Mouse (Mus musculus) mature B cell (primary cell): ENCODE results near the gene Fam170b.

ENCODE experiments used
- in situ Hi-C: fragments of 300-500 bp; cut with MboI; formaldehyde crosslinking; loops from 2 replicates; pipeline ENCODE4 v1.14.3; 2019

Fam170b gene

DNA sequence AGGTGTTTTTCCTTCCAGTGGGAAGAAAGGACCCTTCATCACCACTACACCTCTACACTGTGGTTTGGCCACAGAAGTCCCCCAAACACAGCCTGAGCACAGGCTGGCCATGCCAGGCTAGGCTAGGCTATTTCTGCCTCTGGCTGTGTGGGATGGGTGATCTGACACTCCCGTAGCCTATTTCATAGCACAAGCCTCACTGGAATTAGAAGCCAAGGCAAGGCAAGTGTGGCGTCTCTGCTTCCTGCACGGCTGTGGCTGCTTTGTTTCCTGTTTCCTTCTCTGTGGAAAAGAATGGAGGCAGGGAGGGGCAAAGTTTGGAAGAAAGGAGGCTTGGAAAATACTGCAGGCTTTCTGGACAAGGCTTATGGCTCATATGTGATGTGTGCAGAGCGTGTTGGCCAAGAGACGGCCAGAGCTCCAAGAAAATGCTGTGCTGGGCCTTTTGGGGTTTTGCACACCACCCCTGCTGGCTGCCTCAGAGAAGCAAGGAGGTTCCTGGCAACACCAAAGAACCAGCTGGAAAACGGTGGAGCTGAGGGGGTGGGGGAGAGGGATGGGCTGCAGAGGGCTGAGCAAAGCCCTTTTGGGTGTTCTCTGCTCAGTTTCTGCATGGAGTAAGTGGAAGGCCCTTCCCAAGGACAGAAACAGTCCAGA lies 5.6 kb upstream of the Fam170b start:
- in situ Hi-C loops = no loop called here

DNA sequence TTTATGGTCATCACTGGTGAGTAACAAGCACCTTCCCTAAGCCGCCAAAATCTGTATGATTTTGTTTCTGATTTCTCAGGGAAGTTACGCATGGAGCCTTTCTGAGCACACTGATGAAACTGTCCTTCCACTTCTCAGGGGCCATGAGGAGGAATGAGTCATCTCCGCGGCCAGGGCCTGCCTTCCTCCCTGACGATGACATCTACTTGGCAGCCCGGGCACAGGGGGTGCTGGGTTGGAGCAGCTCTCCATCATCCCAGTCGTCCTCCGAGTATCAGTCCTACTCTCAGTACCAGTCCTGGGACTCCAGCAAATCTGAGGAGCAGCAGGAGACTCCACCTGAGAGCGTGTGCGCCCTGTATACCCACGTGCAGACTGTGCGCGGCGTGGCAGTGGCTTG lies 1.4 kb downstream of the Fam170b start:
- in situ Hi-C loops = no loop called here

DNA sequence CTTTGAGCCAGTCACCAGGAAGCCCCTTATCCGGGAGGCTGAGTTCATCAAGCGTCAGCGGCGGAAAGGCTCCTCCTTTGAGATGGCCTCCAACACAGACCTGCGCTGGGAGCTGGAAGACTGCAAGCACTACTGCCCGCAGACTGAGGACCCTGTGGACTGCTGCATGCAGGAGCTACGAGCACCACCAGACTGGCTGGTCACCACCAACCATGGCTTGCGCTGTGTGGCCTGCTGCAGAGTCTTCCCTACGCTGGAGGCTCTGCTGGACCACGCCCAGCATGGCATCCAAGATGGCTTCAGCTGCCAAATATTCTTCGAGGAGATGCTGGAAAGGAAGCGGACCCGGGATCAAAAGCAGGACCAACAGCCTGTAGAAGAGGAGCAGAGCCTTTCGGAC lies 1.8 kb downstream of the Fam170b start:
- in situ Hi-C loops = no loop called here

DNA sequence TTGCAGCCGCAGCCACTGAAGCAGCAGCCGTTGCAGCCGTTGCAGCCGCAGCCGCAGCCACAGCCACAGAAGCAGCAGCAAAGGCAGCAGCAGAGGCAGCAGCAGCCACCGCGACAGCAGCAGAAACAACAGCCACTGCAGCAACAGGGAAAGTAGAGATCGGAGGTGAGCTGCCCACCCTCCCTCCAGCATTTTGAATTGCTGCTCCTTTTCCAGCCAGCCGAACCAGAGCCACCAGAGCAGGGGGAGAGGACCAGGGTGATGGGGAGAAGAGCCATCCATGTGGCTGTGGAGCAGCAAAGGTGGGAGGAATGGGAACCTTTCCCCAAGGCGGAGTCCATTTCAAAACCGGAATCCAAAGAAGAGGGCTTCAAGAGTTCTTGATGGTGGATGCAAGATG lies 2.4 kb downstream of the Fam170b start:
- in situ Hi-C loops = no loop called here

DNA sequence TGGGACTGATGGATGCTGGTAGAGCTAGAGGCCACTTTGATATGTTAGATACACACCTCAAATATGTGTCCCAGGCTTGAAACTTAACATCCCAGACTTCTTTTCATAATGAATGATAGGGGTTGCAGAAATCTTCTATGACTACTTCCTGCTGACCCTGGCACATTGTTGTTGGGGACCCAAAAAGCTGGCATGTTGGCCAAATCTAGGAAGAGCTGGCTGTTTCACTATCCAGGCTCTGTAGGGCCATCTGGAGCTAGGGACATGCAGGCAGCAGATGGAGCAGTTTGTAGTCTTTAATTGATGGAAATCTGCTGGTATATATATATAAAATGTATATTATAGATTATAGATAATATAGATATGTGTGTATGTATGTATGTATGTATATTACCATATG lies 8.3 kb downstream of the Fam170b start:
- in situ Hi-C loops = no loop called here

DNA sequence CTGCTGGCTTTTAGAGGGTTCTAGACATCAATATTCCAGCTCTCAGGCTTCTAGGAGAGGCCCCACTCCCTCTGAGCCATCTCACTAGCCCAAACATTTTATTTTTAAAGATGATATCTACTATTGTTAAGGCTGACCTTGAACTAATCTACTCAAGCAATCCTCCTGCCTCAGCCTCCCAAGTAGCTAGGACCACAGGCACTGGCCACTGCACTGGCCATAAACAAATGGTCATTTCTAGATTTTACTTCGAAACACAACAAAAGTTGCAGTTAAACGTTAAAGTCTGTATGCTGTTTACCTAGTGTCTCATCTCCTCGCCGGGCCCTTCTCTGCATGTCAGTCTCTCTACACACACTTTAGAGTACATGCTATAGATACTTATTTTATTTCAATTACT lies 20.3 kb downstream of the Fam170b start:
- in situ Hi-C loops = no loop called here

DNA sequence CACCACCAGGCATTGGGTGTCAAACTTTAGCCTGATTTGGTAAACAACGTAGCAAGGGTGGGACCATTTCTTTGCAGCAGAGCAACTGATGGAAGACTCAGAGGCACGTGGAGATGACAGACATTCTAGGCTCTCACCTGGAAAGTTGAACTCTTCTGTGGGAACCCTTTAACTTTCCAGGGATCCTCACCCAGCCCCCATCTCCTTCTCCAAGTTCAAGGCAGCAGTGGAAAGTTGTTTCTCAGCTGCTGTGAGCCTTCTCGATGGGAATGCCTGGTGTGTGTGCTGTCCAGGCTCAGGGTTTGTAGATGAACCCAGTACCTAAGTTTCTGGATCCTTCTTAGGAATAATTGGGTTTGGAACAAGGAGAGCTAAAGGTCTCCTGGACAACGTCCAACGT lies 22.5 kb downstream of the Fam170b start:
- in situ Hi-C loops = no loop called here

DNA sequence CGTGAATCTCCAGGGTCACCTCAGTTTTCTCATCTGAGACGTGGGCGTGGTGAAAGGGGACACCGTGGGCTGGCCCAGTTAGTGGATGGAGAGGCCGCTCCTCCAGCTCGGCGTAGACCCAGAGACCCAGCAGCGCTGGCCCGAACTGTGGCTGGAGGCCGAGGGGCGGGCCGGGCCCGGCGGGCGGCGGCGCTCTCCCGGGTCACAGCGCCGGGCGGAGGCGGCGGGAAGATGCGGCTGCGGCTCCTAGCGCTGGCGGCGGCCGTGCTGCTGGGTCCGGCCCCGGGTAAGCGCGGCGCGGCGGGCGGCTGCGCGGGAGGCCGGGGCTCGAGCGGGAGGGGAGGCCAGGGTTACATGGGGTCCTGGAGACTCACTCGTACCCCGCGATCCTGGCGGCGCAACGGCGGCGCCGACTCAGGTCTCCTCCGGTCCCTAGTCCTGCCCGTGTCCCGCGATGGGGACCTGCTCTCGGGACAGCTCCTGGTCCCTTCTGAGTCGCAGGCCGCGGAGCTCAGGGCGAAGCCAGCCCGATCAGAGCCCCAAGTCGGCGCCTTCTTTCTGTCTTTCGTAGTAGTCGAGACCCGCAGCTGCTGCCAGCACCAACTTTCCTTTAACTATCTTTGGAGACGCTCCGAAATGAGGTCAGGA lies 23.0 kb downstream of the Fam170b start, which contains the start of gene Vstm4:
Gene Vstm4 (plus strand): TSS at position 76 of the 648 bp plus-strand sequence.
- in situ Hi-C loops = no loop called here

DNA sequence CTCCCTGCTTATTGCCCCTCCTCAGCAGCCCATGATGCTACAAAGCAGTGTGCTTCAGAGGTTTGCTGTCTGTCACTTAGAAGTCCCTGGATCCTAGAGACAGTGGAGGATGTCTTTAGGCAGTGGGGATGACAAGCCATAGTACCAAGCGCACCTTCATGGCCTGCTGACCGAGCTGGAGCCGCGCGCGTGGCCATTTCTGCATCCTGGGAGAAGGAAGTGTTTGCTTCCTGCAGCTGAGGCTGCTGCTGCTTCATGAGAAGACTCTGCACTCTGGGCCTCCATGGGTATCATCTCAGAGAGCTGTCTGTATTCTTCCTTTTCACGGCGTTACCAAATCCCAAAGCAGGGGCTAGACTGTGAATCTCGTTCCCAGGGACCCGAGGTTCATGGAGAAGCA lies 24.6 kb downstream of the Fam170b start:
- in situ Hi-C loops = no loop called here

DNA sequence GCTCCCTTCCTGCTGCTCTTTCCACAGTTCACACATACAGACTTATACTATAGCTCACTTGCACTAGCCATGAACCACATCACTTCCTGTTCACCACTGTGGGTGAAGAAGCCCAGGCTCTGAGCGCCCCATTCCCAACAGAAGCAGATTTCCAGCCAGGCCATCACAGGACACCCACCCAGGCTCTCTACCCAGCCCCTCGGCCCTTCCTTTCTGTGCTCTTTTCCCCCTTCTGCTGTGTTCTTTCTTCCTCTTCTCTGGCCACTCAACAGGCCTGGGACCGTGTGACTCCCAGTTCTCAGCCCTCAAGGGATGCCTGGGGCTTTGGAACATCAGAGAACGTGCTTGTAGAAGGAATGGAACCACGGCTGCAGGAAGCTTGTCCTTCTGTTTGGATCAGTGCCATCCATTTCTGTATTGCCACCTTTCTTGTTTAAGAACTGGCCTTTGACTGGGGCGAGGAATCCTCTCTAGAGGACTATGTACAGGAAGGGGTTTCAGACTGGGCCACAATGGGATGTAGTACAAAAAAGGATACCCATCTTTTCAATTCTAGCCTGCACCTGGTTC lies 25.3 kb downstream of the Fam170b start:
- in situ Hi-C loops = no loop called here

DNA sequence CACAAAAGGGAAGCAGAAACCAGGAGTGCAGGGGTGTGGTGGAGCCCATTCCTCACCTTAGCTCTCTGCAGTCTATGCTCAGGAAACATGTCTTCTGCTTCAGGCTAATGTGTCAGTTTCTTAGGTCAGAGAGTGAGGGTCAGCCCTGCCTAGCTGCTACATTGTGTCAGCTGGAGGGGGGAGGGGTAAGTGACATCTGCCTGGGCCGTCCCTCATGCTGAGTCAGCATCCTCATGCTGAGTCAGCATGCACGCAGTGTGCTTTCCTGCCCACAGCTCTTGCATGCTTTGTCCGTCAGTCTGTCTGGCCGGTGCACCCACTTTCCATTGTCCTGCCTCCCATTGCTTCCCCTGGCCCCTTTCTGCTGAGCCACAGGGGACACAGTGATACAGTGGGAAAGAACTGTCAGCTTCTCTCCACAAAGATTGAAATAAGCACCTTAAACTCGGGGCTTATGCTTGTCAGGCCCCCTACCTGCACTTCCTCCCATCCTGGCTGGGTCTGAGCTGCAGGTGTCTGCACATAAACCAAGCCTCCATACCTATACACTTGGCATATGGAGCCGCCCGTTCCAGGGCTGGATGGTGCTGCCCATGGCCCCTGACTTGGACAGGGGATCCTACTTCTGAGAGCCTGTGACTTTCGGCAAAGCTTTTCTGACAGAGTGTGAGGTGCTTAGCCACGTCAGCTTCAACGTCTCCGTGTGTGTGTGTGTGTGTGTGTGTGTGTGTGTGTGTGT lies 26.2 kb downstream of the Fam170b start:
- in situ Hi-C loops = no loop called here

DNA sequence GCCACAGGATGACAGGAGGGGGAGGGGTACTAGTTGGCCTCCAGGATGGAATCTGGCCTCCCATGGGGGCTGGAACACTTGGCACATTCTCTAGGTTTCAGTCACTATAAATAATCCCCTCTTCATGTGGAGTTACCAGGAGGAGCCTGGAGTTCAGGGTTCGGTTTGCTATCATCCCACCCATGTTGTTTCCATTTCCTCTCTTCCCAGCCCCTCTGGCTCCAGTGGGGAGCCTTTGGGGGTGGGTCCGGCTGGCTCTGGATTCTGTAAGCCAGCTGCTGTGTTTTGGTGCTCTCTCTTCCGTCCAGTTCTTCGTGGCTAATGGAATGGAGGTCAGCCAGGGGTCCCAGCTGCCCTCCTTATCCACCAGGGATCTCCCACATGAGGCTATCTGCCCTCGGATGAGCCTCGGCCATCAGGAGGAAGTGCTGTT lies 27.4 kb downstream of the Fam170b start:
- in situ Hi-C loops = no loop called here

DNA sequence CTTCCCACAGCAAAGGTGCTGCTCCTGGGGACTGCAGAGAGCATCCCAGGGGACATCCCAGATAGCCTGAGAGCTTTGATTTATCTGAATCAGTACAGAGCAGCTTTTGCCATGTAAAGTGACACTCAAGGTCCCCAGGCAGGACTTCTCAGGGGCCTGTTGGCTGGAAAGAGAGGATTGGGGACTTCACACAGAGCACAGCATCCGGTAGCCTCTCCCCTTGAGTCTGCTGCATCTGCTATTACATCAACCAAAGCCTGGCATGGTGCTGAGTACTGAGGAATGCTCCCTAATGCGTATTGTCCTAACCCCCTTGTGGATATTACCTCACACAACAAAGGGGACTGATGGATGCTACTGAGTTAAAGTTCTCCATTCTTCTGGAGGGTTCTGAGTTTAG lies 27.9 kb downstream of the Fam170b start:
- in situ Hi-C loops = no loop called here

DNA sequence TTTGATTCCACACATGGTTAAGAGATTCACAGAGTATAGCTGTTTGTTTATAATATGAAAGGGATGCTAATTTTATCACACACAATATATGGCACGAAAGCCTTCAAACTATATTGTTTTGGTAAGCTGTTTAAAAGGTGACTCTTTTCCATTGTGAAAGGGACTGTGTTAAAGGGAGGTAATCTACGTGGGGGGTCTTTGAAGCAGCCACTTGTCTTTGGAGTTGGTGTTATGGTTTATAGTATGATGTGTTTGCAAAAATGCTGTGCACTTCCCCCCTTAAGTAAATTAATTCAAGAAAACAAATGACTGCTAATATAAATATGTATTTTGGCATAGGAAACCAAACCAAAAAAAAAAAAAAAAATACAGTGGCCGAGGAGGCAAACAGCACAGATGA lies 31.6 kb downstream of the Fam170b start:
- in situ Hi-C loops = no loop called here

DNA sequence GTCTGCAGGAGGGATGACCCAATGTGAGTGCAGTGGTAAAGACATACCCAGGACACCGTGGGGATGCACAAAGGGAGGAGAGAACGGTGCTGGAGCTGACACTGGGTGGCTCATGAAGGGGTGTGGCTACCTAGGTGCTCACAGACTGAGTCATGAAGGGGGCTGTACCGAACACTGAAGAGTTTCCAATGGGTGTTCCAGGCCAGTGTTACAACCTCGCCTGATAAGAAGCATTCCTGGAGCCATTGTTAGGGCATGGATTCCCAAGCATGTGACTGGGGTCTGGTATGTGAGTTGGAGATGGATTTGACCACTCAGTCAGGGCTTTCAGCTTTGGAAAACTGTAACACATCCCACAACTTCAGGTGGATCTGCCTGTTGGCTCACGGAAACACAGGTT lies 38.2 kb downstream of the Fam170b start:
- in situ Hi-C loops = no loop called here

DNA sequence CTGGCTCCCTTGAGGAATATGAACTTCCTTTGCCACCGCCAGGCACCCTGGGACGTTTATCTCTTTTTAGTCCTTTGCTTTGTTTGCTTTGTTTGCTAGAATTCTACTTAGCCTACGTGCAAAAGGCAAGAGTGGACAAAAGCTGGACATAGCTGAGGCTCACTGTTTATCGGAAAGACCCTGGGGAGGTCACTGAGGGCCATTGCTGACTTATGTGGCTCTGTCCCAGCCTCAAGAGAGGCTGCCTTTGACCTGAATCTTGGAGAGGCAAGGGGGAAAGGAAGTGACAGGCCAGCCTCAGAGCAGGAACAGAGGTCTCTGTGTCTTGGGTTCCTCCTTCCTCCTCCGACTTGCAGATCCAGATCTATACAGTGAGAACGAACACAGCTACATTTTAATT lies 43.8 kb downstream of the Fam170b start:
- in situ Hi-C loops = no loop called here

DNA sequence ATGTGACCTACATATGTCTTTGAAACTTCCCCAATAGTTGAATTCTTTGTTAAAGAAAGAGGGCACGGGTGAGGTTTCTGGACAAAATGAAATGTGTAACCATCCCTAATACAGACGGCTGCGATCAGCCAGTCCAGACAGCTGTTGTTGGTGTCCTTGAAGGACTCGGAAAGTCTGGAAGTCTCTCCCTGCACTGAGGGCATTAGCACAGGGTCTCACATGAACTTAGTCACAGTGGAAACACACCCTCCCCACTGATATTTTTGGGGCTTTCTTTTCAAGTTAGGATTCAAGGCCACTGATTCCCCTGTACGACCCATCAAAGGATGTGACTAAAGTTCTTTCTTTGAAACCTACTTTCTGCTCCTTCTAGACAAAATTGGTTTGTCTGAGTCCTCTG lies 46.6 kb downstream of the Fam170b start:
- in situ Hi-C loops = no loop called here

DNA sequence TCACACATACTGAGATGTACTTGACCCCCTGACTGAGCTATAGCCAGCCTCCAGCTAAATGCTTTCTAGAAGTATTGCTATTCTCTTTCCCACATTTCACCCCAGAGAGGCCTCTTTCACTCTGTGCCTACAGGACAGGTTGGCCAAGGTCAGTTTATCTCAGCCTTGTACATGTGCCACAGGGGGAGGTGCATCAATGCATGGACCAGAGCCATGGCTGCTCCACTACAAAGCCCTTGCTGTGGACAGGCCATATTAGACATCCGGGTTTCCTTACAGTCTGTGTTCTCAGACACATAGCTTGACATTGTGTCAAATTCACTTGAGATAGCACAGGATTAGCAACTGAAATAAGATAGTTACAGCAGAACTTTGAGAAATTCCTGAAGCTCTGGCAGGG lies 47.9 kb downstream of the Fam170b start:
- in situ Hi-C loops = no loop called here
